Mouse (Mus musculus) liver, postnatal 0 days (tissue): ENCODE measurements at regions not wholly inside any gene's neighbourhood (a gene's known extent, or its start where the extent isn't known, plus 50 kb on each side); places are given as distances from the start of the nearest gene placed in this dataset.

Experiments
- CTCF ChIP-seq: sonication (generic); IDR thresholded peaks from 2 replicates; pipeline ENCODE4 v1.5.1; 2016; ENCODE audit warnings: antibody characterized with exemption, low read depth
- EP300 ChIP-seq: IDR thresholded peaks from 2 replicates; pipeline ENCODE4 v1.6.1; 2016; ENCODE audit warnings: antibody characterized with exemption, low read depth, mild to moderate bottlenecking

GRCm38 (mm10) chr7:116816494-116816893 lies 312.3 kb downstream of the Nucb2 start:
- TF ChIP-seq CTCF (no peak), EP300 (no peak)
